Mouse (Mus musculus): ENCODE data around the gene Ttc41. TPM values are rescaled to one million over a fixed set of nuclear protein-coding genes. Genes with fewer than 3 reads are reported as not detected.

Ttc41 gene
- polyA plus RNA-seq, 1 experiment from 2014 or later = 2.5 TPM

- Histone ChIP-seq H3K27me3 (ENCODE audit: control insufficient read depth, insufficient read depth, low read length) (no peaks in the 10 kb centered on the region), H3K27ac (no peak overlapping the region), H3K4me2 (replicated peaks) (no peak overlapping the region), H3K9me3 (ENCODE audit: control insufficient read depth, low read length) (no peaks in the 10 kb centered on the region), H3K36me3 (replicated peaks; ENCODE audit: control insufficient read depth, insufficient read depth) (0 out of 2 replicates have a peak, but pooled peaks cover 3% of the 10 kb centered on the region), H3K9ac (no peak overlapping the region), H3K4me3 (replicated peaks; ENCODE audit: low read length) (no peak overlapping the region), H3K4me1 (replicated peaks; ENCODE audit: control insufficient read depth, insufficient read depth, low read length) (no peaks in the 10 kb centered on the region)
- ATAC-seq (ENCODE audit: low FRiP score) (no peak), DNase-seq (ENCODE audit: low spot score) (no peak)
- 82% methylated on average over 9 of the region's 9 CpGs for WGBS
Observed at GRCm38 (mm10) chr10:86810000-86810399, 104.4 kb downstream of the Ttc41 start.

GRCm38 (mm10) chr10:86810612-86811011 is 105.0 kb downstream of the Ttc41 start:
- 92% methylated on average over 5 of the region's 5 CpGs for WGBS
- Histone ChIP-seq H3K27me3 (ENCODE audit: control insufficient read depth, insufficient read depth, low read length) (no peaks in the 10 kb centered on the region), H3K27ac (no peak overlapping the region), H3K36me3 (replicated peaks; ENCODE audit: control insufficient read depth, insufficient read depth) (peaks cover 7% of the 10 kb centered on the region; the same call in 1 of the 2 replicates), H3K9ac (no peak overlapping the region), H3K4me3 (replicated peaks; ENCODE audit: low read length) (no peak overlapping the region), H3K9me3 (ENCODE audit: control insufficient read depth, low read length) (no peaks in the 10 kb centered on the region), H3K4me2 (replicated peaks) (no peak overlapping the region), H3K4me1 (replicated peaks; ENCODE audit: control insufficient read depth, insufficient read depth, low read length) (no peaks in the 10 kb centered on the region)
- ATAC-seq (ENCODE audit: low FRiP score) (no peak), DNase-seq (ENCODE audit: low spot score) (no peak)

- no peak overlapping the region for H3K9ac ChIP-seq
- no peak overlapping the region for H3K4me3 ChIP-seq (replicated peaks; ENCODE audit: low read length)
- H3K9me3 ChIP-seq (ENCODE audit: control insufficient read depth, low read length) = no peaks in the 10 kb centered on the region
- peaks cover 2% of the 10 kb centered on the region for H3K4me1 ChIP-seq (replicated peaks; ENCODE audit: control insufficient read depth, insufficient read depth, low read length)
- H3K36me3 ChIP-seq (replicated peaks; ENCODE audit: control insufficient read depth, insufficient read depth) = peaks cover 5% of the 10 kb centered on the region; the same call in 1 of the 2 replicates
- no peak overlapping the region for H3K27ac ChIP-seq
- H3K27me3 ChIP-seq (ENCODE audit: control insufficient read depth, insufficient read depth, low read length) = no peaks in the 10 kb centered on the region
- H3K4me2 ChIP-seq (replicated peaks) = no peak overlapping the region
- no peak for ATAC-seq (ENCODE audit: low FRiP score)
- WGBS = 84% methylated on average over 19 of the region's 19 CpGs
- no peak for DNase-seq (ENCODE audit: low spot score)
Observed at GRCm38 (mm10) chr10:86814292-86815131, 108.9 kb downstream of the Ttc41 start.

GRCm38 (mm10) chr10:86815133-86815532 is 109.5 kb downstream of the Ttc41 start:
- H3K4me1 ChIP-seq (replicated peaks; ENCODE audit: control insufficient read depth, insufficient read depth, low read length) = peaks cover 9% of the 10 kb centered on the region
- no peak overlapping the region for H3K27ac ChIP-seq
- no peaks in the 10 kb centered on the region for H3K27me3 ChIP-seq (ENCODE audit: control insufficient read depth, insufficient read depth, low read length)
- H3K9ac ChIP-seq = no peak overlapping the region
- no peaks in the 10 kb centered on the region for H3K9me3 ChIP-seq (ENCODE audit: control insufficient read depth, low read length)
- ATAC-seq (ENCODE audit: low FRiP score) (no peak), DNase-seq (ENCODE audit: low spot score) (no peak)
- H3K4me3 ChIP-seq (replicated peaks; ENCODE audit: low read length) = no peak overlapping the region
- H3K4me2 ChIP-seq (replicated peaks) = no peak overlapping the region
- WGBS = 90% methylated on average over 7 of the region's 7 CpGs
- peaks cover 5% of the 10 kb centered on the region; the same call in 1 of the 2 replicates for H3K36me3 ChIP-seq (replicated peaks; ENCODE audit: control insufficient read depth, insufficient read depth)

- DNase-seq (ENCODE audit: low spot score) (peak; percentile 70), ATAC-seq (ENCODE audit: low FRiP score) (peak; percentile 85)
- Histone ChIP-seq H3K9ac (no peak overlapping the region), H3K9me3 (ENCODE audit: control insufficient read depth, low read length) (no peaks in the 10 kb centered on the region), H3K36me3 (replicated peaks; ENCODE audit: control insufficient read depth, insufficient read depth) (peaks cover 30% of the 10 kb centered on the region), H3K27ac (no peak overlapping the region; the same call in 1 of the 2 replicates), H3K4me3 (replicated peaks; ENCODE audit: low read length) (no peak overlapping the region), H3K4me2 (replicated peaks) (0 out of 2 replicates have a peak overlapping the region, but pooled peaks have one; percentile 15), H3K4me1 (replicated peaks; ENCODE audit: control insufficient read depth, insufficient read depth, low read length) (peaks cover 10% of the 10 kb centered on the region), H3K27me3 (ENCODE audit: control insufficient read depth, insufficient read depth, low read length) (no peaks in the 10 kb centered on the region)
- 13% methylated on average over 8 of the region's 8 CpGs for WGBS
Observed at GRCm38 (mm10) chr10:86819649-86820165, 114.1 kb downstream of the Ttc41 start.

GRCm38 (mm10) chr10:86821014-86821413 is 115.4 kb downstream of the Ttc41 start:
- Histone ChIP-seq H3K27me3 (ENCODE audit: control insufficient read depth, insufficient read depth, low read length) (no peaks in the 10 kb centered on the region), H3K9me3 (ENCODE audit: control insufficient read depth, low read length) (no peaks in the 10 kb centered on the region), H3K9ac (no peak overlapping the region), H3K36me3 (replicated peaks; ENCODE audit: control insufficient read depth, insufficient read depth) (peaks cover 34% of the 10 kb centered on the region), H3K4me2 (replicated peaks) (no peak overlapping the region), H3K27ac (no peak overlapping the region), H3K4me3 (replicated peaks; ENCODE audit: low read length) (no peak overlapping the region), H3K4me1 (replicated peaks; ENCODE audit: control insufficient read depth, insufficient read depth, low read length) (peaks cover 10% of the 10 kb centered on the region)
- no peak for ATAC-seq (ENCODE audit: low FRiP score)
- 94% methylated on average over 7 of the region's 7 CpGs for WGBS
- DNase-seq (ENCODE audit: low spot score) = no peak

GRCm38 (mm10) chr10:86824093-86824492 is 118.5 kb downstream of the Ttc41 start:
- Histone ChIP-seq H3K27ac (no peak overlapping the region), H3K9me3 (ENCODE audit: control insufficient read depth, low read length) (no peaks in the 10 kb centered on the region), H3K4me1 (replicated peaks; ENCODE audit: control insufficient read depth, insufficient read depth, low read length) (peaks cover 10% of the 10 kb centered on the region), H3K9ac (no peak overlapping the region), H3K4me2 (replicated peaks) (no peak overlapping the region), H3K27me3 (ENCODE audit: control insufficient read depth, insufficient read depth, low read length) (no peaks in the 10 kb centered on the region), H3K4me3 (replicated peaks; ENCODE audit: low read length) (no peak overlapping the region), H3K36me3 (replicated peaks; ENCODE audit: control insufficient read depth, insufficient read depth) (peaks cover 34% of the 10 kb centered on the region)
- 79% methylated on average over 6 of the region's 6 CpGs for WGBS
- no peak for DNase-seq (ENCODE audit: low spot score)
- no peak for ATAC-seq (ENCODE audit: low FRiP score)

GRCm38 (mm10) chr10:86824871-86825270 is 119.3 kb downstream of the Ttc41 start:
- DNase-seq (ENCODE audit: low spot score) = no peak

GRCm38 (mm10) chr10:86825871-86826522 is 120.4 kb downstream of the Ttc41 start:
- Histone ChIP-seq H3K27me3 (ENCODE audit: control insufficient read depth, insufficient read depth, low read length) (no peaks in the 10 kb centered on the region), H3K4me1 (replicated peaks; ENCODE audit: control insufficient read depth, insufficient read depth, low read length) (no peaks in the 10 kb centered on the region), H3K4me3 (replicated peaks; ENCODE audit: low read length) (no peak overlapping the region), H3K4me2 (replicated peaks) (no peak overlapping the region), H3K27ac (no peak overlapping the region), H3K36me3 (replicated peaks; ENCODE audit: control insufficient read depth, insufficient read depth) (peaks cover 27% of the 10 kb centered on the region), H3K9me3 (ENCODE audit: control insufficient read depth, low read length) (no peaks in the 10 kb centered on the region), H3K9ac (no peak overlapping the region)
- ATAC-seq (ENCODE audit: low FRiP score) (no peak), DNase-seq (ENCODE audit: low spot score) (no peak)
- 88% methylated on average over 10 of the region's 10 CpGs for WGBS

More at GRCm38 (mm10) chr10:86824871-86825270, 119.3 kb downstream of the Ttc41 start:
- Histone ChIP-seq H3K27me3 (ENCODE audit: control insufficient read depth, insufficient read depth, low read length) (no peaks in the 10 kb centered on the region), H3K36me3 (replicated peaks; ENCODE audit: control insufficient read depth, insufficient read depth) (peaks cover 34% of the 10 kb centered on the region), H3K27ac (no peak overlapping the region), H3K4me1 (replicated peaks; ENCODE audit: control insufficient read depth, insufficient read depth, low read length) (peaks cover 4% of the 10 kb centered on the region), H3K4me3 (replicated peaks; ENCODE audit: low read length) (no peak overlapping the region), H3K9me3 (ENCODE audit: control insufficient read depth, low read length) (no peaks in the 10 kb centered on the region), H3K9ac (no peak overlapping the region), H3K4me2 (replicated peaks) (no peak overlapping the region)
- WGBS = 64% methylated on average over 14 of the region's 14 CpGs
- ATAC-seq (ENCODE audit: low FRiP score) = no peak
